Mouse (Mus musculus) G1E (cell line): ENCODE results near the gene Nckap1. TPM values are rescaled to one million over a fixed set of nuclear protein-coding genes. Genes with fewer than 3 reads are reported as not detected.

ENCODE experiments used
- ATAC-seq: 2 replicates; pipeline ENCODE4 v1.8.0; 2016; ENCODE audit warnings: mild to moderate bottlenecking; ENCODE audit not compliant: insufficient number of reproducible peaks, poor library complexity, low FRiP score, severe bottlenecking; ENCODE audit errors: extremely low read depth
- DNase-seq: peaks from one replicate; pipeline ENCODE4 v3.0.0; 2012; ENCODE audit warnings: low spot score
- H3K27me3 ChIP-seq: 2 replicates; pipeline ENCODE4 v1.6.1; 2012; ENCODE audit warnings: mild to moderate bottlenecking, low read length, inconsistent platforms; ENCODE audit not compliant: insufficient read depth
- H3K36me3 ChIP-seq: replicated peaks from 2 replicates; pipeline ENCODE3; 2012; ENCODE audit warnings: mild to moderate bottlenecking, inconsistent platforms
- H3K4me1 ChIP-seq: 2 replicates; pipeline ENCODE4 v1.6.1; 2012; ENCODE audit warnings: low read depth, low read length, inconsistent platforms, mixed read lengths; ENCODE audit not compliant: insufficient read depth
- H3K4me3 ChIP-seq: 2 replicates; pipeline ENCODE4 v1.5.1; 2012; ENCODE audit warnings: low read depth, mild to moderate bottlenecking, inconsistent platforms, low read length, moderate library complexity, mixed read lengths
- H3K9me3 ChIP-seq: replicated peaks from 2 replicates; pipeline ENCODE4 v1.6.1; 2012; ENCODE audit warnings: inconsistent platforms
- CTCF ChIP-seq: IDR thresholded peaks from 2 replicates; pipeline ENCODE4 v1.5.1; 2012; ENCODE audit warnings: low read depth, low read length, inconsistent platforms, mixed read lengths
- GATA1 ChIP-seq: IDR thresholded peaks from 2 replicates; pipeline ENCODE4 v1.6.1; 2012; ENCODE audit warnings: borderline replicate concordance, low read length, inconsistent platforms, mixed read lengths
- GATA2 ChIP-seq: IDR thresholded peaks from 2 replicates; pipeline ENCODE4 v1.6.1; 2012; ENCODE audit warnings: low read depth, low read length, inconsistent platforms, borderline replicate concordance
- POLR2AphosphoS5 ChIP-seq: IDR thresholded peaks from 2 replicates; pipeline ENCODE4 v1.6.1; 2012; ENCODE audit warnings: low read depth, low read length, inconsistent platforms; ENCODE audit not compliant: insufficient replicate concordance
- TAL1 ChIP-seq: conservative IDR thresholded peaks from 2 replicates; pipeline ENCODE4 v1.6.1; 2012; ENCODE audit warnings: low read depth, low read length, inconsistent platforms, mixed read lengths
- polyA plus RNA-seq: library from polyadenylated mRNA; stranded (reverse); fragments of >175 nt; gene quantifications from 2 replicates; pipeline ENCODE4 v1.2.3, GENCODE M21; 2012
- total RNA-seq, 2 experiments: library from RNA; stranded (forward) in 1 of 2; stranded (reverse) in 1 of 2; fragments of 200-1000 nt in 1 of 2; fragments of >200 nt in 1 of 2; fragmentation: Nextera tagmentation in 1 of 2; gene quantifications; 2 replicates each; pipeline ENCODE4 v1.2.3; 2014 to 2017

Gene Nckap1
- total and polyA plus RNA-seq, 3 experiments: 4.3 to 62.6 (median 37.2) TPM

DNA sequence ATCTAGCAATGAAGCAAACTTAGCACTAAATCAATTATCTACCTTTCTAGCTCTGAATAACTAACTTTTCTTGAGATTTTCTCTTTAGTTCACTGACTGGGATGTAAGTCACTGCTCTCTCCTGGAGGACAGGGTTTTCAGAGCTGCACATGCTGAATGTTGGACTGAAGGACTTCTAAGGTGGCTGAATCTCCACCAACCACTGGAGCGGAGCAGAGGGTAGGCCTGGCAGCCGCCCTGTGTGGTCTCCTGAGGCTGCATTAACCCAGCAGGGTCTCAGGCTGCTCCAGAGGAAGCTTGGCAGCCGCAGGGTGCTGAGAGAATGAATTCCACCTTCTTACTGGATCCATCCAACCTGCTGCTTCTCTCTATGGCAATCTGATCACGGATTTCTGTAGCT lies 31.5 kb downstream of the Nckap1 start:
- H3K4me1 ChIP-seq: no peaks in the 10 kb centered on the region
- no peaks in the 10 kb centered on the region for H3K27me3 ChIP-seq
- DNase-seq: no peak
- no peak for ATAC-seq
- TF ChIP-seq CTCF (no peak), GATA1 (no peak), GATA2 (no peak), POLR2AphosphoS5 (no peak), TAL1 (no peak)
- no peaks in the 10 kb centered on the region for H3K9me3 ChIP-seq
- H3K4me3 ChIP-seq: no peak overlapping the region
- H3K36me3 ChIP-seq: peaks cover 51% of the 10 kb centered on the region

DNA sequence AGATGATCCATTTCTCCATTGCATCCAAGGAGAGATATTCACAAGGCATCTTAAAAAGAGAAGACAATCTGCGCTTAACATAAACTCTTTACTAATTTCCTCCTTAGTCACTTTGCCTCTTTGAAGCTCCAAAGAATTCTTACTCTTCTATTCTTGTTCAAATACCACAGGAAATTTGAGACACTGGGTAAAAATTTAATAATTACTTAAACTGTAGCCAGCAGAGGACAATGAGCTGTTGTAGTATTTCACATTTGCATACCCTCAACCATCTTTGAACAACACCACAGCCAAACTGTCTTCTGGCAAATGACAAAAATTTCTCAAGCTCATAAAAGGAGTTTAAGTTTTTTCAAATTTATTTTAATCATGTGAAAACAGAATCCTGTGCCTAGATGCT lies 33.3 kb downstream of the Nckap1 start:
- no peaks in the 10 kb centered on the region for H3K9me3 ChIP-seq
- ATAC-seq (no peak), DNase-seq (no peak)
- no peaks in the 10 kb centered on the region for H3K4me1 ChIP-seq
- H3K27me3 ChIP-seq: no peaks in the 10 kb centered on the region
- H3K36me3 ChIP-seq: peaks cover 59% of the 10 kb centered on the region
- H3K4me3 ChIP-seq: no peak overlapping the region
- no peak for TF ChIP-seq GATA1
- no peak for TF ChIP-seq TAL1
- no peak for TF ChIP-seq POLR2AphosphoS5

DNA sequence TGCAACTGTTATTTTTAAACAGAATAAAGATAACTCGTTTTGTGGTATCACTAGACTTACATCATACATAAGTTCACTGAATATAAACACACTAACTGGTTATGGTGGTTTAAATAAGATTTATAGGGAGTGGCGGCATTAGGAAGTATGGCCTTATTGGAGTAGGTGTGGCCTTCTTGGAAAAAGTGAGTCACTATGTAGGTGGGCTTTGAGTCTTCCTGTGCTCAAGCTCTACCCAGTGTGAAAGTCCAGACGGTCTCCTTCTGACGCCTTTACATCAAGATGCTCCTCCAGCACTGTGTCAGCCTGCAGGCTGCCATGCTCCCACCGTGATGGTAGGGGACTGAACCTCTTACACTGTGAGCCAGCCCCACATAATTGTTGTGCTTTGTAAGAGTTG lies 38.4 kb downstream of the Nckap1 start:
- H3K36me3 ChIP-seq: peaks cover 49% of the 10 kb centered on the region
- no peaks in the 10 kb centered on the region for H3K4me1 ChIP-seq
- no peak overlapping the region for H3K4me3 ChIP-seq
- ATAC-seq: no peak
- no peak for DNase-seq
- H3K27me3 ChIP-seq: no peaks in the 10 kb centered on the region
- TF ChIP-seq TAL1: no peak
- no peak for TF ChIP-seq GATA2
- TF ChIP-seq GATA1: no peak
- no peak for TF ChIP-seq POLR2AphosphoS5
- no peaks in the 10 kb centered on the region for H3K9me3 ChIP-seq

- DNase-seq: no peak
- Histone ChIP-seq H3K36me3 (peaks cover 42% of the 10 kb centered on the region), H3K4me3 (no peak overlapping the region), H3K4me1 (no peaks in the 10 kb centered on the region), H3K9me3 (no peaks in the 10 kb centered on the region), H3K27me3 (no peaks in the 10 kb centered on the region)
- ATAC-seq: no peak
- no peak for TF ChIP-seq CTCF
- TF ChIP-seq GATA2: no peak
- no peak for TF ChIP-seq POLR2AphosphoS5
- no peak for TF ChIP-seq GATA1
- TF ChIP-seq TAL1: no peak
Measured at GRCm38 (mm10) chr2:80537156-80537555, 44.0 kb downstream of the Nckap1 start.

DNA sequence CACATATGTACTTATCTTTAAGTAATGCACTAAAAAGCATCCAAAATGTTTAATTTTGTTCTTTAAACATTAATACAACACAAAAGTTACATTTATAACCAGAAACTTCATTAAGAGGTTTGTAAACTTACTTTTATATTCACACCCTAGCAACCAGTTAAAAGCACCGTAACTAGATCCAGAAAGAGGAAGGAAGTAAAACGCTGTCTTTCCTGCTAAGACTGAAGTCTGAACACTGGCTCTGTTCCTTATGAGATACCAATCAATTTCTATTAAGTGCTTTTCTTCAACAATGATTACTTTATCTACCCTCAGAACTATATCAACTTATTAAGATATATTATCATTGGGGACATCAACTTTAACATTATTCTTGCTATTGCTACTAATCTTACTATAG lies 44.6 kb downstream of the Nckap1 start:
- no peaks in the 10 kb centered on the region for H3K27me3 ChIP-seq
- no peak overlapping the region for H3K4me3 ChIP-seq
- ATAC-seq (peak; percentile 55), DNase-seq (no peak)
- no peaks in the 10 kb centered on the region for H3K4me1 ChIP-seq
- TF ChIP-seq POLR2AphosphoS5 (no peak), GATA2 (no peak), CTCF (no peak), GATA1 (no peak), TAL1 (no peak)
- no peaks in the 10 kb centered on the region for H3K9me3 ChIP-seq
- H3K36me3 ChIP-seq: peaks cover 45% of the 10 kb centered on the region

- ATAC-seq (no peak), DNase-seq (no peak)
- no peak overlapping the region for H3K4me3 ChIP-seq
- H3K36me3 ChIP-seq: peaks cover 54% of the 10 kb centered on the region
- no peaks in the 10 kb centered on the region for H3K27me3 ChIP-seq
- no peaks in the 10 kb centered on the region for H3K9me3 ChIP-seq
- H3K4me1 ChIP-seq: no peaks in the 10 kb centered on the region
- TF ChIP-seq CTCF: no peak
- no peak for TF ChIP-seq POLR2AphosphoS5
- no peak for TF ChIP-seq GATA2
- no peak for TF ChIP-seq GATA1
- no peak for TF ChIP-seq TAL1
Measured at GRCm38 (mm10) chr2:80524275-80524674, 56.9 kb downstream of the Nckap1 start.
